Mouse (Mus musculus) right cerebral cortex, postnatal 36 days (tissue): ENCODE measurements around the gene Polr1a.
"Not testable (repeated sequence)": the region's sequence is repeated elsewhere in the genome, so short reads cannot be mapped to it uniquely, and the experiment has no call there.

Experiments
- DNase-seq, 2 experiments: peaks; one replicate each; pipeline ENCODE4 v3.0.0; 2022; ENCODE audit warnings: low spot score in 2 of 2, mixed read lengths in 1 of 2

Gene Polr1a

GRCm38 (mm10) chr6:71908481-71909381, at the start of gene Polr1a, which contains the start of gene Ptcd3:
Gene Polr1a, plus strand, starts transcription at chr6:71909053.
Gene Ptcd3, minus strand, starts transcription at chr6:71908750.
- DNase-seq, result peak; percentile 81 to 83

DNA sequence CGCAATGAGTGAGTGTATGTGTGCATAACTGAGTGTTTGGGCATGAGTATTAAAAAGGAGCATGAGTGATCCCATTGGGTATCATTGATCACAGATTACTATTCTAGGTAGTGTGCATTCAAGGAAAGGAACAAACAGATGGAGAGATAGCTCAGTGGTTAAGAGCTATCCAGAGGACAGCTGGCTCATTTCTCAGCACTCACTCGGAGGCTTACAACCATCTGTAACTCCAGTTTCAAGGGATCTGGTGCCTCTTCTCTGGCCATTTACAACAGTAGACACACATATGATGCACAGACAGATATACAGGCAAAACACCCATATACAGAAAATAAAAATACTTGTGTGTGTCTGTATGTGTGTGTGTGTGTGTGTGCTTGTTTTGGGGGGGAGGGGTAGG, 41.1 kb upstream of the Polr1a start:
- DNase-seq, result no peak

DNA sequence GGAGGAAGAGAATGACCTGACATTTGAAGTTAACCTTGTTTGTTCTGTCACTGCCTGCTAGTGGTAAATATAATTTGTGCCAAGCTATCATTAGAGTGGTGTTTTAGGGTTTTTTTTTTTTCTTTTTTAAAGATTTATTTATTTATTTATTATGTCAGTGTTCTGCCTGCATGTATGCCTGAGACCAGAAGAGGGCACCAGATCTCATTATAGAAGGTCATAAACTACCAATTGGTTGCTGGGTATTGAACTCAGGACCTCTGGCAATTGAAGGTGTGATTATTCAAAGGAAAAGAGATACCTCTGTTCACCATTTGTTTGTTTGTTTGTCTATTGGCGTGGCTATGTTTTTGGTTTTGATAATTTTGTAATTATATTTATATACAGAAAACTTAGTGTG, 40.0 kb upstream of the Polr1a start:
- DNase-seq, result no peak

DNA sequence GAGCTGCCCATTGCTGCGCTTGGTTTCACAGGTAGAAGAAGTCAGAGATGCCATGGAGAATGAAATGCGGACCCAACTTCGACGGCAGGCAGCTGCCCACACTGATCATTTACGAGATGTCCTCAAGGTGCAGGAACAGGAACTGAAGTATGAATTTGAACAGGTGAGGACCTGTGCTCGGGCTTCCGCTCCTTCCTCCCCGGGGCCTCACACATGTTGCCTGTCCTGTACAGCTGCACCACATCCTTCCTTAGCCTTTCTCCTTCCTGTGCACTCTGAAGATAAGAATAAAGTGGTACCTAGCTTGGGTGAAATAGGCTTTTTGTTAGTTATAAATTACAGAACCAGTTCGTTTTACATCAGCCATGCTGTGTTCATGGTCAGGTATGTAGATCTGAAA, 37.5 kb upstream of the Polr1a start:
- no peak for DNase-seq

- no peak for DNase-seq
Measured at GRCm38 (mm10) chr6:71877965-71878760, 30.7 kb upstream of the Polr1a start.

DNA sequence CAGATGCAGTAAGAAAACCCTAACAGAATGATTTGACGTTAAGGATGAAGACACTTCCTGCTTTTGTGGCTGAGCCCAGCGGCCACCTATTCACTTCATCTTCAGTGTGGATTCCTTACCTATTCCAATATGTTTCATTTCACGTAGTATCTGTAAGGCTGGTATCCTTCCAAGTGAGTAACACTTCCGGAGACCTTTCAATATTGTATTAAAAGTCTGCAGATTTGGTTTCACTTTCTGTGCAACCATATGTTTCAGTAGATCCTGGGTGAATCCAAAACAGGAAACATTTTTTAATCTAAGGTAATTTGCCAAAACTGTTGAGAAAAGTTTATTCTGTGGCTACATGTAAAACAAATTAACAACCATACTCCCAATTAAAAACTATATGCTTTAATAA, 15.6 kb upstream of the Polr1a start:
- DNase-seq, result no peak

- no peak for DNase-seq
Measured at GRCm38 (mm10) chr6:71907702-71908235, 1.1 kb upstream of the Polr1a start.

GRCm38 (mm10) chr6:71909384-71909783, 531 bp downstream of the Polr1a start:
- DNase-seq, result no peak

GRCm38 (mm10) chr6:71909840-71910239, 987 bp downstream of the Polr1a start:
- DNase-seq, result no peak

- DNase-seq, result no peak
Measured at GRCm38 (mm10) chr6:71911686-71912450, 3.0 kb downstream of the Polr1a start.

- no peak for DNase-seq
Measured at GRCm38 (mm10) chr6:71920752-71921151, 11.9 kb downstream of the Polr1a start.

DNA sequence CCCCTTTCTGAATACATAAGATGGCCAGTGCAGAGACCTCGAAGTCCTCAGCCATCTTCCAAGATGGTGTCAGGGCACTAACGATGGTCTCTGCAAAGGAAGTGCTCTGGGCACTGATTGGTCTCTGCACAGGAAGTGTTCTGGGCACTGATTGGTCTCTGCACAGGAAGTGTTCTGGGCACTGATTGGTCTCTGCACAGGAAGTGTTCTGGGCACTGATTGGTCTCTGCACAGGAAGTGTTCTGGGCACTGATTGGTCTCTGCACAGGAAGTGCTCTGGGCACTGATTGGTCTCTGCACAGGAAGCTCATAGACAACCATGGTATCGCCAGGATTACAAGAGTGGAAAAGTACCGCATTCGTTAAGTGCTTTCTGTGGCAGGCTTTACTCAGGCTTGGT, 16.4 kb downstream of the Polr1a start:
- DNase-seq, result not testable (repeated sequence)

GRCm38 (mm10) chr6:71927911-71928310, 19.1 kb downstream of the Polr1a start:
- DNase-seq, result peak; percentile 26 to 32

GRCm38 (mm10) chr6:71930053-71930452, 21.2 kb downstream of the Polr1a start:
- no peak for DNase-seq

- DNase-seq, result no peak
Measured at GRCm38 (mm10) chr6:71930830-71931437, 22.1 kb downstream of the Polr1a start.

- DNase-seq, result no peak
Measured at GRCm38 (mm10) chr6:71932347-71932746, 23.5 kb downstream of the Polr1a start.

GRCm38 (mm10) chr6:71934081-71934556, 25.3 kb downstream of the Polr1a start:
- no peak for DNase-seq

GRCm38 (mm10) chr6:71935737-71936136, 26.9 kb downstream of the Polr1a start:
- DNase-seq, result no peak

DNA sequence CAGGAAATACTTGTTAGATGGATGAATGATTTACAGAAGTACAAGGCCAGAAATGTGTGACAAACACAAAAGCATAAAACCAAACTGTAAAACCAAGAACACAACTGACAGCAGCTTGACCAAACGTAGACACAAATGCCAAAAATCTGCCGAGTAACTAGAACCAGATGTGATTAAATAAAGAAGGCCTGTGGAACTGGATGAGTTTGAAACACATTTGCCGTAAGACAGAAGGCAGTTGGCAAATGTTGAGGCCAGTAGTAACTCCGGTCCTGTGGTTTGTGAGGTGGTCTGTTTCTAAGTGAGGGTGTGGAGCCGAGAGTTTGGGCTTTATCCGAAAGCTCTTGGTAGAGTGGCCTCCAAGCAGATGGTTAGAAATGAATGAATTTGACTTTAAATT, 32.1 kb downstream of the Polr1a start:
- no peak for DNase-seq

GRCm38 (mm10) chr6:71945101-71945500, 36.2 kb downstream of the Polr1a start:
- DNase-seq, result no peak

DNA sequence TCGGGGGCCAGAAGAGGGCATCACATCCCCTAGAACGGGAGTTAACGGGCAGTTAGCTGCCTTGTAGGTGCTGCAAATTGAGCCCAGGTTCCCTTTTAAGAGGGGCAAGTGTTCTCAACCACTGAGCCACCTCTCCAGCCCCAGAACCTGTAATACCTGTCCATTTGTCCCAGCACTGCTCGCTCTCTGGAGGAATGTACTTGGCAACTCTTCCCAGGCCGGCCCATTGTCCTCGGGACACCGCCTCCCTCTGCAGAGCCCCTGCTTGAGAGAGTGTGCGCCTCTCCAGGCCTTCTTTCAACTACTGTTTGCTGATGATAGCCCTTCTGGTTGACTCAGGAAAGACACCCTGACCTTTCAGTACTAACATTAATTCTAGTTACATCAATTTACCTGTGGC, 37.3 kb downstream of the Polr1a start:
- DNase-seq, result no peak
